Mouse (Mus musculus) cerebellum, adult 18-20 months (tissue): ENCODE results near the gene Sdf2l1.
"Not testable (repeated sequence)": the region's sequence is repeated elsewhere in the genome, so short reads cannot be mapped to it uniquely, and the experiment has no call there.

ENCODE experiments used
- DNase-seq, 2 experiments: peaks; one replicate each; pipeline ENCODE4 v3.0.0; 2021

Sdf2l1 gene

GRCm38 (mm10) chr16:17132089-17132905 lies at the start of gene Sdf2l1:
TSS of gene Sdf2l1 (minus strand) at chr16:17132383.
- DNase-seq: peak; percentile 99

GRCm38 (mm10) chr16:17181382-17181781 lies 49.2 kb upstream of the Sdf2l1 start:
- no peak for DNase-seq

- no peak for DNase-seq
Observed at GRCm38 (mm10) chr16:17179706-17180105, 47.5 kb upstream of the Sdf2l1 start.

- DNase-seq: no peak
Observed at GRCm38 (mm10) chr16:17177623-17178170, 45.5 kb upstream of the Sdf2l1 start.

DNA sequence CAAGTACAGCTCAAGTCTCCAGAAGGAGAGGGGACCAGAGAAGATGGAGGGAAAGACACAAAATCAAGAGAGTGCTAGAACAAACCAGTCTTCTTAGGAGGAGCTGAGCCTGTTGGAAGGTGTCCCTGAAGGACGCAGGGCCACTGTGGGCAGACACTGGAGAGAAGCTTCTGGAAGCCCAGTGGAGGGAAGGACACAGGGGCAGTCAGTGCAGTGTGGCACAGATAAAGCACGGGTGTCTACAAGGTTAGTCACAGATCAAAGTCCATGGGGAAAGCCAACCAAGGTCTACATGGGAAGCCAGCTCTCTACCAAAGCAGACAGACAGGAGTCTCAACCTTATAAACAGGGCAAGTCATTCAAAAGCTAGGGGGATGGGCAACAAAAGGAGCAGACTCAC lies 43.6 kb upstream of the Sdf2l1 start:
- DNase-seq: no peak

GRCm38 (mm10) chr16:17168049-17168448 lies 35.9 kb upstream of the Sdf2l1 start:
- no peak for DNase-seq

GRCm38 (mm10) chr16:17167179-17167578 lies 35.0 kb upstream of the Sdf2l1 start:
- no peak for DNase-seq

DNA sequence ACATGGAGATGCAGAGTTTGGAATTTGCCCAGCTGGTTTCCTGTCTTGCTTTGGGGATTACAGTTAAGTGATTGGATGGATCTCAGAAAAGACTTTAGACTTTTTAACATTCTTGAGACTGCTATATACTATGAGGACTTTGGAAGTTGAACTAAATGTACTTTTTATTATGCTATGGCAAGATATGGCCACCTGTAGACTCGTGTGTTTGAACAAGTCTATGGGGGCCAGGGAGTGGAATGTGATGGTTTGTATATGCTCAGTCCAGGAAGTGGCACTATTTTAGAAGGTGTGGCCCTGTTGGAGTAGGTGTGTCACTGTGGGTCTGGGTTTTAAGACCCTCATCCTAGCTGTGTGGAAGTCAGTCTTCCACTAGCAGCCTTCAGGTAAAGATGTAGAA lies 33.3 kb upstream of the Sdf2l1 start:
- not testable (repeated sequence) for DNase-seq

DNA sequence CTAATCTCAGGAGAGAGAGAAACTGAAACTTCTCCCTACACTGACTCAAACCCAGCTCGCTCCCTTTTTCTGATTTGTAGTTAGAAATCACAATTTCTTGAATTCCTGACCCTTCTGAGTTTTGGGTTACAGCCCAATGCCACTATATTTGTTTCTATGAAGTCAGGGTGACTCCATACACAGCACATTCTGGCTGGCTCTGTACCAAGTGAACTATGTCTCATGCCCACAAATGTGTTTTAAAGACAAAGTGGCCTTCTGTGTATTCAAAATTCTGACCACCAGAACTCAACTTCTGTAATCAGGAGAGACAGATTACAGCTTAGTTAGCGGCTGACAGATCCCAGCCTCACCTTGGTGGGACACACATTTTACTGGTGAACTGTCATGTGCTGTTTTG lies 22.2 kb upstream of the Sdf2l1 start:
- no peak for DNase-seq

DNA sequence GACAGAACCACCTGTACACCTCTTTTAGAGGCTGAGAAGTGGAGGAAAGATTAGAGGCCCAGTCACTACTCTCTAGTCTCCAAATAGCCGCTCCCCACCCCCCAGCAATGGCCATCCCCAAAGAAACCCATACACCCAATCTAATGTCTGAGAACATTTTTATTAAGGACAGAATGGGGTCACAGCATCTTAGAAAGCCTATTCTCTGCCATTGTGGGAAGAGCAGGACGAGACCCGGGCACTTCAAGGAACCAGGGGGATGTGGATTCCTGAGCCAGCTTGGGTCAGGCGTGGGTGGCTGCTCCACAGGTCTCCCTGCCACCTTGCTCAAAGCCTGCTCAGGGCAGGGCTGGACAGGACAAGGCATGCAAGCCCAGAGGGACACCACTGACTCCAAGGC lies 19.7 kb upstream of the Sdf2l1 start:
- no peak for DNase-seq

DNA sequence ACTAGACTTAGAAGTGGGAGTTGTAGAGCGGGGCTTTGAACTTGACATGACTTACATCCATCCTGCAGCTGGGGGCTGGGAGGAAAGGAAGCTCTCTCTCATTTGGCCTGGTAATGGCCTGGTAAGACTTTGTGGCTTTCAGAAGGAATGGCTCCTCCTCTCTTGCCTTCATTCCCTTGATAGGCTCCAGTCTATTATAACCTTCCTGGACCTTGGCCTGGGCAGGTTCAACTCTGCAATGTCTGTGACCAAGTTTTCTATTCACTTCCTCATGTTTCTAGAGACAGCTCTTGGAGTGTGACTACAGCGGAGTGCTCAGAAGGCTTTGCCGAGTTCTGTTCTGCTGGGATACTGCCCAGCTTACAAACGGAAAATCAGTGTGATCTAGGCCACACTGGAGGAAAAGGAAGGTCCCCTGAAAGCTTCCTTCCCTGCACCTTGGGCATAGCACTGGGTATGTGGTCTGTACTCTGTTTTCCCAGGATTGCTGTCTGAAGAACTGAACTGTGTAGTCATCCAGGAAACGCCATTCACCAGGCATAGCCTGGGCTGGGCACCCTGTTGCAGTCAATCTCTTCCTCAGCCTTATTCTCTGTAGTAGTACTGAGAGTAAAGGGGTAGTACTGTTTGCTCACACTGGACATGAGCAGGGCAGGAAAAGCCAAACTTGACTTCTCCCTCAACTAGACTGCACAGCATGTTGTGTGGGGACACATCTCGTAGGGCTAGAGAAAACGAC lies 18.5 kb upstream of the Sdf2l1 start:
- DNase-seq: no peak

DNA sequence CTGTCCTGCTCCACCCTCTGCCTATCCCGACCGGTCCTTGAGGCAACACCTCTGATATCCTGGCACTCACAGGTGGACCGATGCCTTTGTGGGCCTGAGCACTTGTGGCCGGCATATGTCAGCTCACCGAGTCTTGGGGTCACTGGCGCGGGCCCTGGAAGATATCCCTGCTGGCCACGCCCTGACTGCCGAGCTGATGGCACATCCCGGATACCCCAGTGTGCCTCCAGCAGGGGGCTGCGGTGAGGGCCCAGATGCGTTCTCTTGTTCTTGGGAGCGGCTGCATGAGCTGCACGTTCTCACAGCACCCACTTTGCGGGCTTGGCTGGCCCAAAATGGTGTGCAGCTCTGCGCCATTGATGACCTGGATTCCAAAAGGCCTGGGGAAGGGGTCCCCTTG lies 15.9 kb upstream of the Sdf2l1 start:
- peak in 1 of 2 experiments; percentile 28 for DNase-seq

DNA sequence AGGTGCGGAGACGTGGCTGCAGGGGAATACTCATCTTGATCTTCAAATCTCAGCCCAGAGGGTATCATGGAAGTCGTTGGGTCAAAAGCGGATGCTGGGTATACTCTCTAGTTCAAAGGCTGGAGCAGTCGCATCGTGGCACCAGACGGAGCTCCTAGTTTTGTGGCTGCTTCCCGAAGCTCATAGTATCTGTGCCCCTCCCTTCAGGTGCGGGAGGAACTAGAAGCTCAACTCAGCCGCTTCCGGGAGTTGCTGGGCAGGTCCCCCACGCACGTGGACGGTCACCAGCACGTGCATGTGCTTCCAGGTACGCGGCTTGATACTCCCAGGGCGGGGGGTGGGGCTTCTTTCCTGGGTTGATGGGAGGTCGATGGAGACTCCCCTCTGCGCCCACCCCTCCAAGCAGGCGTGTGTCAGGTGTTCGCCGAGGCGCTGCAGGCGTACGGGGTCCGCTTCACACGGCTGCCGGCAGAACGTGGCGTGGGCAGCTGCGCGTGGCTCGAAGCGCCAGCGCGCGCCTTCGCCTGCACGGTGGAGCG lies 15.3 kb upstream of the Sdf2l1 start:
- DNase-seq: peak in 1 of 2 experiments; percentile 27

DNA sequence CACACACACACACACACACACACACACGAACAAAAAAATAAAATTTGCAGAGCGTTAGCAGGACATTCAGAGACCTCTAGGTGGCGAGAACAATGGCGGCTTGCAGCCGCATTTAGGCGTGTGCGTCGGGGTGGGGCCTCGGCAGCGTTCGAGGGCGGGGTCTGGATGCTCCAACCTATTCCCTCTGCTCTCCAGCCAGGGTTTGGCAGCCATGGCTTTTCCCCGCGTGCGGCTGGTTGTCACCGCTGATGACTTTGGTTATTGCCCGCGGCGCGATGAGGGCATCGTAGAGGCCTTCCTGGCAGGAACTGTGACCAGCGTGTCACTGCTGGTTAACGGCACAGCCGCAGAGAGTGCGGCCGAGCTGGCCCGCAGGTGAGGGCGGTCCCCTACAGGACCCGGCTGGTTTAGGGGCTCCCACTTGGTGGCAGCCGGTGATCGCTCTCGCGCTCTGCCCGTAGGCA lies 14.6 kb upstream of the Sdf2l1 start, which contains the start of gene Ccdc116:
Gene Ccdc116 (minus strand): TSS at position 458 of the 464 bp plus-strand sequence.
- peak; percentile 84 to 89 for DNase-seq

DNA sequence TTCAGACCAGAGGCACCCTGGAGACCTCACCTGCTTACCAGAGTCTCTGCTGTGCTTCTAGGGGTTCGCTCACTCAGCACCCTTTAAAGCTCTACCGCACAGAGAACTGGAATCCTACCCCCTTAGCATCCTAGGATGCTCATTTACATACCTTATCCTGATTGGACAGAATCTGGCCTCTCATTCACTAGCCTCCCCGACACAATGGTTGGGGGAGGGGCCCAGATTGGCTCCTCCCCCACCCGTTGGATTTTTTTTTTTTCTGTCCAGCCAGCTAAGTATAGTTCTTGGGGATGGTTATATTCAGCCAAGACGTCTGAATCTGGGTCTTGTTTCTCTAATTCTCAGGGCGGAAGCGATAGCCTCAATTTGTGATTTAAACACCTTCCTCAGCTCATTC lies 12.2 kb upstream of the Sdf2l1 start, which contains the start of gene Ydjc:
Gene Ydjc (plus strand): TSS at position 283 of the 400 bp plus-strand sequence.
- DNase-seq: no peak

DNA sequence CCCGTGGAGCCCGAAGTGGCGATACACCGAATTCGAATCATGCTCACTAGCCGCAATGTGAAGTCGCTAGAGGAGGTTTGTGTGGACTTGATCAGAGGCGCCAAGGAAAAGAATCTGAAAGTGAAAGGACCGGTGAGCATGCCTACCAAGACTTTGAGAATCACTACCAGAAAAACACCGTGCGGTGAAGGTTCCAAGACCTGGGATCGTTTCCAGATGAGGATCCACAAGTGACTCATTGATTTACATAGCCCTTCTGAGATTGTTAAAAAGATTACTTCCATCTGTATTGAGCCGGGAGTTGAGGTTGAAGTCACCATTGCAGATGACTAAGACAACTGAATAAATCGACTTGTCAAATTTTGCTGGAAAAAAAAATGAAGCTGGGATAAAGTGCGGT lies 5.2 kb upstream of the Sdf2l1 start:
- DNase-seq: no peak

GRCm38 (mm10) chr16:17132906-17133200 lies 670 bp upstream of the Sdf2l1 start:
- DNase-seq: peak in 1 of 2 experiments; percentile 36

DNA sequence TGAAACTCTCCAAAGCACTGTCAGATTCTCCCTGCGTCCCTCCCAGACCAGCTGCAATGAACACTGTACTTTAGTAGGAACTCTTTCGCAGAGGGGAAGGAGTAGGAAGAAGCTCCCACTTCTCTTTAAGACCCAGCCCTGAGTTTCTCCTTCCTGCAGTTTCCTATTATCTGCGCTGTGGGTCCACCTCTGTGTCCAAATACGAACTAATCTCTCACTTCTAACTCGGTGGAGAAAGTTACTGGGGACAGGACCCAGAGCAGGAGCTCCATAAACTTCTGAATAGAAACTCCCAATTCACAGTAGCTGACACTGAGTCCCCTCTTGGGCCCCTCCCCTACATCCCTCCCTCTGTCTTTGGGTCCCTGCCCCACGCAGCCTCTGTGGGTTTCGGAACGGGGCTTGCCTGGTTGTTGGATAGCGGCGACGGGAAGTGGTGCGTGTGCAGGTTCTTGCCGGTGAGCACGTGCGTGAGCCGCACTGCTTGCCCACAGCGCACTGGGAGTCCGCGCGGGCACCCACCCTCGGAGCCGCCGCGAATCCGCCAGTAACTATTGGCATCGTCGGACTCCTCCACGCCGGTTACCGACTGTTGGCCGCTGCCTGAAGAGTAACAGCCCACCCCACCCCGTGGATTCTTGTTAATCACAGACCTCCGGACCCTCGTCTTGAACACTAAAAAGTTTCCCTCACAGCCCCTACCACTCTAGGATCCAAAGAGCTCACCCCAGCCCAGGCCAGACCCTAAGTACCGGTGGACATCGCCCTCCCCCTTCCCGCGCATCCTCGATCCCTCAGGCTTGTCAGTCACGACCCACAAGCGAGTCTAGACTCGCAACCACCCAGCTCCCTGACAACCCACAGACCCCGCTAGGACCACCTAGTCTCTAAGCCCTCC lies 743 bp downstream of the Sdf2l1 start:
- peak; percentile 45 to 57 for DNase-seq

DNA sequence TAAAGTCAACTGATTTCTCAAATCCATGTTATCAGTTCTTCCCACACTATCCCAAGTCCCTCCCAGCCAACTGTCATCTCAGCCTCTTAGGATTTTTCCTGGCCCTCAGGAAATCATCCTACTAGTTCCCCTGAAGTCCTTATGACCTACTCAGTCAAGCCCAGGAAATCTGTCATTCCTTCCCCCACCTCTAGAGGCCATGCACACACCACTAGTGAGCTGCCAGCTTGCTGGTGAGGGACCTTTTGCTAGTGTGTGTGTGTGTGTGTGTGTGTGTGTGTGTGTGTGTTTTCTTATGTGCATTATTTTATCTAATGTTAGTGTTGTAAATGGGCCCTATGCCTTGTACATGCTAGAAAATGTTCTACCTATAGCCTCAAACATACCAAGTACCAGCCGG lies 4.9 kb downstream of the Sdf2l1 start:
- peak in 1 of 2 experiments; percentile 43 for DNase-seq

- peak; percentile 62 to 65 for DNase-seq
Observed at GRCm38 (mm10) chr16:17124871-17125520, 7.2 kb downstream of the Sdf2l1 start, which contains the start of gene 2610318N02Rik. TSS of gene 2610318N02Rik (minus strand) at chr16:17125167.

DNA sequence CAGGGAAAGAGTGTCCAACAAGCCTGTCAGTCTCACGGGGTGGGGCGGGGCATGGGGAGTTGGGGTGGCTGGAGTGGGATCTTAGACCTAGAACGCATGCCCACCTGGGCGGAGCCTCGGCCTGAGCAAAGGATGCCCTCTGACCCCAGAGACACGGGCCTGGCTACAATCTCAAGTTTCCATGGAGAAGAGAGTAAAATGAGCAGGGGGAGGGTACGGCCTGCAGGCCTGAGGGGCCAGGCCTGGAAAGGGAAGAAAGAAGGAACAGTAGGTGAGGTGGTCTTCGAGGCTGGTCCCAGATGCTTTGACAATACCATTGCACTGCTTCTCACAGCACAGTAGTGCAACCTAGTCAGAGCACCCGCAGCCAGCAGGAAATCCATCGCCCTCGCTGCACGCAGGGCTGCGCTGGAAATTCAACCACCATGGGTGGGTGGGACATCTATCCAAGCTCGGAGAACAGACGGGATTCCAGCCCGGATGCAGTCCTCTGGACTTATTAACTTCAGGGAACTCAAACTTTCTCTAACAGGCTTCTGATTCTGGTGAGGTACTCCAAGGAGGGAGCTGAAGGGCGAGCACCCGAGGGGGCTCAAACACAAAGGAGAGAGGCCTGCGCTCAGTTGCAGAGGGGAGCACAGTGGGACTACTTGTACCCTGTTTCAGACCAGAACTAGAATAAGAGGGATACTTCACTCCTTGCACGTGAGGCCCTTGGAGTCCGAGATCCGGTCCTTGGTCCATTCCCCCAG lies 7.9 kb downstream of the Sdf2l1 start:
- no peak for DNase-seq
